Mouse (Mus musculus): ENCODE measurements around the gene Sbsn. TPM values are rescaled to one million over a fixed set of nuclear protein-coding genes. Genes with fewer than 3 reads are reported as not detected.

Sbsn gene
- total and polyA plus RNA-seq, 2 experiments from 2014 or later, result 4.0 to 4.1 TPM

- H3K9me3 ChIP-seq (ENCODE audit: low read length), result no peaks in the 10 kb centered on the region
- no peak for ATAC-seq (ENCODE audit: low FRiP score)
- H3K4me1 ChIP-seq (ENCODE audit: insufficient read depth, low read length), result no peaks in the 10 kb centered on the region
- peak; percentile 37 for TF ChIP-seq CTCF (IDR thresholded peaks at IDR 0.05)
- no peak overlapping the region for H3K27ac ChIP-seq (ENCODE audit: low read depth, low read length)
- H3K4me2 ChIP-seq (ENCODE audit: low read depth, low read length, poor library complexity, severe bottlenecking), result no peak overlapping the region
- no peak overlapping the region for H3K4me3 ChIP-seq (ENCODE audit: low read depth, low read length)
- H3K27me3 ChIP-seq (ENCODE audit: insufficient read depth, low read length), result no peaks in the 10 kb centered on the region
- H3K9ac ChIP-seq (replicated peaks; ENCODE audit: low read length, poor library complexity, severe bottlenecking), result no peak overlapping the region
- no peaks in the 10 kb centered on the region for H3K36me3 ChIP-seq (ENCODE audit: insufficient read depth, low read length)
- 79% methylated on average over 4 of the region's 4 CpGs for WGBS
- no peak for DNase-seq (ENCODE audit: low spot score)
Measured at GRCm38 (mm10) chr7:30781792-30782191, 30.5 kb downstream of the Sbsn start.

- H3K27me3 ChIP-seq (ENCODE audit: insufficient read depth, low read length), result no peaks in the 10 kb centered on the region
- TF ChIP-seq CTCF (IDR thresholded peaks at IDR 0.05), result no peak
- ATAC-seq (ENCODE audit: low FRiP score) (no peak), DNase-seq (ENCODE audit: low spot score) (no peak)
- WGBS, result 79% methylated on average over 3 of the region's 3 CpGs
- H3K27ac ChIP-seq (ENCODE audit: low read depth, low read length), result no peak overlapping the region
- H3K9me3 ChIP-seq (ENCODE audit: low read length), result no peaks in the 10 kb centered on the region
- H3K36me3 ChIP-seq (ENCODE audit: insufficient read depth, low read length), result no peaks in the 10 kb centered on the region
- H3K9ac ChIP-seq (replicated peaks; ENCODE audit: low read length, poor library complexity, severe bottlenecking), result no peak overlapping the region
- H3K4me1 ChIP-seq (ENCODE audit: insufficient read depth, low read length), result no peaks in the 10 kb centered on the region
- H3K4me2 ChIP-seq (ENCODE audit: low read depth, low read length, poor library complexity, severe bottlenecking), result no peak overlapping the region
- H3K4me3 ChIP-seq (ENCODE audit: low read depth, low read length), result no peak overlapping the region
Measured at GRCm38 (mm10) chr7:30782658-30783057, 31.4 kb downstream of the Sbsn start.

- Histone ChIP-seq H3K9me3 (ENCODE audit: low read length) (no peaks in the 10 kb centered on the region), H3K4me3 (ENCODE audit: low read depth, low read length) (no peak overlapping the region), H3K36me3 (ENCODE audit: insufficient read depth, low read length) (no peaks in the 10 kb centered on the region), H3K27me3 (ENCODE audit: insufficient read depth, low read length) (no peaks in the 10 kb centered on the region), H3K27ac (ENCODE audit: low read depth, low read length) (no peak overlapping the region), H3K9ac (replicated peaks; ENCODE audit: low read length, poor library complexity, severe bottlenecking) (no peak overlapping the region), H3K4me1 (ENCODE audit: insufficient read depth, low read length) (no peaks in the 10 kb centered on the region), H3K4me2 (ENCODE audit: low read depth, low read length, poor library complexity, severe bottlenecking) (no peak overlapping the region)
- 64% methylated on average over 1 of the region's 1 CpGs for WGBS
- ATAC-seq (ENCODE audit: low FRiP score), result no peak
- TF ChIP-seq CTCF (IDR thresholded peaks at IDR 0.05), result no peak
- DNase-seq (ENCODE audit: low spot score), result no peak
Measured at GRCm38 (mm10) chr7:30785154-30785553, 33.9 kb downstream of the Sbsn start.

- ATAC-seq (ENCODE audit: low FRiP score), result peak; percentile 49; the same call in 1 of the 2 replicates
- no peak for TF ChIP-seq CTCF (IDR thresholded peaks at IDR 0.05)
- H3K4me2 ChIP-seq (ENCODE audit: low read depth, low read length, poor library complexity, severe bottlenecking), result no peak overlapping the region
- WGBS, result 60% methylated on average over 13 of the region's 13 CpGs
- no peak overlapping the region for H3K4me3 ChIP-seq (ENCODE audit: low read depth, low read length)
- no peaks in the 10 kb centered on the region for H3K9me3 ChIP-seq (ENCODE audit: low read length)
- H3K36me3 ChIP-seq (ENCODE audit: insufficient read depth, low read length), result no peaks in the 10 kb centered on the region
- H3K27ac ChIP-seq (ENCODE audit: low read depth, low read length), result no peak overlapping the region
- no peaks in the 10 kb centered on the region for H3K27me3 ChIP-seq (ENCODE audit: insufficient read depth, low read length)
- H3K9ac ChIP-seq (replicated peaks; ENCODE audit: low read length, poor library complexity, severe bottlenecking), result no peak overlapping the region
- no peaks in the 10 kb centered on the region for H3K4me1 ChIP-seq (ENCODE audit: insufficient read depth, low read length)
- DNase-seq (ENCODE audit: low spot score), result peak; percentile 51
Measured at GRCm38 (mm10) chr7:30785721-30786546, 34.7 kb downstream of the Sbsn start.

- no peak within 1 kb of the TSS for H3K9ac ChIP-seq (replicated peaks; ENCODE audit: low read length, poor library complexity, severe bottlenecking)
- ATAC-seq (ENCODE audit: low FRiP score), result no peak
- no peaks in the 10 kb centered on the region for H3K4me1 ChIP-seq (ENCODE audit: insufficient read depth, low read length)
- no peaks in the 10 kb centered on the region for H3K27me3 ChIP-seq (ENCODE audit: insufficient read depth, low read length)
- no peak within 1 kb of the TSS for H3K4me2 ChIP-seq (ENCODE audit: low read depth, low read length, poor library complexity, severe bottlenecking)
- TF ChIP-seq CTCF (IDR thresholded peaks at IDR 0.05), result no peak
- no peak for DNase-seq (ENCODE audit: low spot score)
- no peak within 1 kb of the TSS for H3K27ac ChIP-seq (ENCODE audit: low read depth, low read length)
- H3K4me3 ChIP-seq (ENCODE audit: low read depth, low read length), result no peak within 1 kb of the TSS
- 47% methylated on average over 15 of the region's 15 CpGs for WGBS
- no peaks in the 10 kb centered on the region for H3K36me3 ChIP-seq (ENCODE audit: insufficient read depth, low read length)
- H3K9me3 ChIP-seq (ENCODE audit: low read length), result no peaks in the 10 kb centered on the region
Measured at GRCm38 (mm10) chr7:30787377-30788022, 36.2 kb downstream of the Sbsn start, which contains the start of gene Krtdap. Gene Krtdap (plus strand): TSS chr7:30787896.

GRCm38 (mm10) chr7:30790141-30790540 is 38.9 kb downstream of the Sbsn start:
- 70% methylated on average over 10 of the region's 10 CpGs for WGBS
- no peak for TF ChIP-seq CTCF (IDR thresholded peaks at IDR 0.05)
- Histone ChIP-seq H3K36me3 (ENCODE audit: insufficient read depth, low read length) (no peaks in the 10 kb centered on the region), H3K4me3 (ENCODE audit: low read depth, low read length) (no peak overlapping the region), H3K9me3 (ENCODE audit: low read length) (no peaks in the 10 kb centered on the region), H3K9ac (replicated peaks; ENCODE audit: low read length, poor library complexity, severe bottlenecking) (no peak overlapping the region), H3K4me1 (ENCODE audit: insufficient read depth, low read length) (no peaks in the 10 kb centered on the region), H3K4me2 (ENCODE audit: low read depth, low read length, poor library complexity, severe bottlenecking) (no peak overlapping the region), H3K27ac (ENCODE audit: low read depth, low read length) (no peak overlapping the region), H3K27me3 (ENCODE audit: insufficient read depth, low read length) (no peaks in the 10 kb centered on the region)
- no peak for ATAC-seq (ENCODE audit: low FRiP score)
- no peak for DNase-seq (ENCODE audit: low spot score)
